ENCODE assay signal across 18 mouse cellular contexts in genomic region chr16:52184350-52184749, GRCm38 (mm10).
A peak's percentile ranks its signal among the peaks of the same experiment; 100 is the strongest.
DNase-seq lines count a peak whose midpoint lies in the region.
"Had no signal": no experiment of that assay in that cellular context is flagged by ENCODE, and none has a peak within 500 bp of the region (broad histone marks: within the 10 kb centered on the region; RNA-seq: fewer than 3 reads in every experiment).

No protein-coding gene starts in this region.

- 47% methylated on average over 10 of the region's 10 CpGs for WGBS in heart, embryonic 10.5 days
- WGBS in hindbrain, embryonic 10.5 days: 89% methylated on average over 10 of the region's 10 CpGs

- H3K9me3 ChIP-seq in heart, embryonic 10.5 days: no peaks in the 10 kb centered on the region
- no peaks in the 10 kb centered on the region for H3K9me3 ChIP-seq in hindbrain, embryonic 10.5 days
- H3K9me3 ChIP-seq: embryonic facial prominence, embryonic 10.5 days; forebrain, embryonic 13.5 days; heart, embryonic 13.5 days; hindbrain, embryonic 12.5 days had no signal

- H3K4me1 ChIP-seq in heart, embryonic 10.5 days: peaks cover 9% of the 10 kb centered on the region; the same call in 1 of the 2 replicates
- no peaks in the 10 kb centered on the region for H3K4me1 ChIP-seq in hindbrain, embryonic 10.5 days (replicated peaks)
- H3K4me1 ChIP-seq: embryonic facial prominence, embryonic 10.5 days; forebrain, embryonic 13.5 days; hindbrain, embryonic 12.5 days had no signal

- H3K27me3 ChIP-seq in heart, embryonic 10.5 days (ENCODE audit: insufficient read depth, poor library complexity, severe bottlenecking): no peaks in the 10 kb centered on the region
- H3K27me3 ChIP-seq in hindbrain, embryonic 10.5 days (ENCODE audit: insufficient read depth, poor library complexity, severe bottlenecking): no peaks in the 10 kb centered on the region
- H3K27me3 ChIP-seq: CH12.LX; forebrain, embryonic 13.5 days; heart, embryonic 13.5 days; hindbrain, embryonic 12.5 days; Patski had no signal

- no peak overlapping the region for H3K27ac ChIP-seq in heart, embryonic 10.5 days
- H3K27ac ChIP-seq in hindbrain, embryonic 10.5 days: no peak overlapping the region
- H3K27ac ChIP-seq: embryonic facial prominence, embryonic 10.5 days; forebrain, embryonic 13.5 days; heart, embryonic 13.5 days; hindbrain, embryonic 12.5 days had no signal

- H3K36me3 ChIP-seq in heart, embryonic 10.5 days: peaks cover 31% of the 10 kb centered on the region
- H3K36me3 ChIP-seq in hindbrain, embryonic 10.5 days: peaks cover 75% of the 10 kb centered on the region

- peak; percentile 71 for DNase-seq in heart, adult 11 months
- DNase-seq in heart, embryonic 10.5 days (ENCODE audit: low spot score): no peak
- DNase-seq in right cerebral cortex, adult 18-20 months: peak; percentile 54
- no peak for DNase-seq in right cerebral cortex, postnatal 10 days (ENCODE audit: low spot score in 2 of 2)
- peak; percentile 14 to 15 for DNase-seq in left cerebral cortex, postnatal 14 days (ENCODE audit: low spot score in 2 of 2)
- DNase-seq in hindbrain, embryonic 10.5 days (ENCODE audit: low spot score): no peak
- DNase-seq: adrenal gland, postnatal 14 days; cerebellum, adult 18-20 months; cerebellum, postnatal 10 days; forebrain, postnatal 0 days; gastrocnemius, postnatal 14 days; heart, postnatal 36 days had no signal

- no peak overlapping the region for H3K4me3 ChIP-seq in heart, embryonic 10.5 days
- H3K4me3 ChIP-seq in hindbrain, embryonic 10.5 days: no peak overlapping the region
- H3K4me3 ChIP-seq: embryonic facial prominence, embryonic 10.5 days; forebrain, embryonic 13.5 days; heart, embryonic 13.5 days; hindbrain, embryonic 12.5 days had no signal

- intact Hi-C loops in left cerebral cortex, postnatal 14 days (cut with DNase I): loop anchor here (5.0 kb wide), 1 partner anchor 867 kb away; no protein-coding TSS in a partner anchor

Comparison
In these comparisons a context has a peak if more than half of its experiments do, and no peak if none do; other contexts are left out.
1. DNase-seq: peak in heart, adult 11 months (single experiment), right cerebral cortex, adult 18-20 months (single experiment) and left cerebral cortex, postnatal 14 days (2 of 2); none in heart, embryonic 10.5 days (single experiment), right cerebral cortex, postnatal 10 days (0 of 2) and hindbrain, embryonic 10.5 days (single experiment).